Mouse (Mus musculus): ENCODE results near the gene Zfp454. TPM values are rescaled to one million over a fixed set of nuclear protein-coding genes. Genes with fewer than 3 reads are reported as not detected.

Zfp454 gene
- polyA plus RNA-seq, 1 experiment from 2014 or later = 2.8 TPM

GRCm38 (mm10) chr11:50908136-50908535 is 20.7 kb upstream of the Zfp454 start:
- no peak for DNase-seq (ENCODE audit: low spot score)
- H3K4me2 ChIP-seq = no peak overlapping the region
- no peak overlapping the region for H3K9ac ChIP-seq (ENCODE audit: low read depth, low read length)
- 90% methylated on average over 5 of the region's 5 CpGs for WGBS
- H3K9me3 ChIP-seq (ENCODE audit: control insufficient read depth, low read length) = peaks cover 13% of the 10 kb centered on the region; the same call in 1 of the 2 replicates
- peaks cover 62% of the 10 kb centered on the region for H3K36me3 ChIP-seq (ENCODE audit: control insufficient read depth, insufficient read depth, low read length)
- H3K4me1 ChIP-seq (replicated peaks; ENCODE audit: control insufficient read depth, insufficient read depth, low read length) = no peaks in the 10 kb centered on the region
- H3K4me3 ChIP-seq (ENCODE audit: low read depth, low read length) = no peak overlapping the region
- ATAC-seq (replicated peaks; ENCODE audit: low FRiP score) = no peak
- no peaks in the 10 kb centered on the region for H3K27me3 ChIP-seq (replicated peaks; ENCODE audit: control insufficient read depth, insufficient read depth, low read length)
- no peak overlapping the region for H3K27ac ChIP-seq (ENCODE audit: low read depth, low read length)

- no peak for ATAC-seq (replicated peaks; ENCODE audit: low FRiP score)
- Histone ChIP-seq H3K4me1 (replicated peaks; ENCODE audit: control insufficient read depth, insufficient read depth, low read length) (no peaks in the 10 kb centered on the region), H3K27ac (ENCODE audit: low read depth, low read length) (no peak overlapping the region), H3K9me3 (ENCODE audit: control insufficient read depth, low read length) (peaks cover 35% of the 10 kb centered on the region), H3K27me3 (replicated peaks; ENCODE audit: control insufficient read depth, insufficient read depth, low read length) (no peaks in the 10 kb centered on the region), H3K4me3 (ENCODE audit: low read depth, low read length) (no peak overlapping the region), H3K36me3 (ENCODE audit: control insufficient read depth, insufficient read depth, low read length) (peaks cover 29% of the 10 kb centered on the region), H3K4me2 (no peak overlapping the region), H3K9ac (ENCODE audit: low read depth, low read length) (no peak overlapping the region)
- WGBS = 66% methylated on average over 1 of the region's 1 CpGs
- DNase-seq (ENCODE audit: low spot score) = no peak
Observed at GRCm38 (mm10) chr11:50897359-50897758, 9.9 kb upstream of the Zfp454 start.

DNA sequence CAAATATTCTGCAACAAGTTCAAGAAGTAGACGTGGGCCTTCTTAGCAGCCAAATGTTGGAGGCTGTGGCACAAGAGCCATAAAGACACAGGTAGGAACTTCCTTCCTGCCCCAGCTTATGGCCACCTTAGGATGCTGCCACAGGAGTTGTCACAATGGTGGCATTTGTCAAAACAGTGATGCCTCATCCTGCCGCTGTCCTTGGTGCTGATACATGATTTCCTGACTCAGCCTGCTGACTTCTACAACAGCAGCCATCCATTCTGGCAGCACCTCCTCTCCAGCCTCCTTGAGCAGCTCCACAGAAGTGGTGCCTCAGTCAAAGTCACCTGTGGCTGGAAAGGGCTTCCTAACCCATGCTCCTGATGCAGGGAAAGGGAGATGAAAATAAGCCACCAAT is 5.0 kb upstream of the Zfp454 start:
- WGBS = 40% methylated on average over 2 of the region's 2 CpGs
- H3K27me3 ChIP-seq (replicated peaks; ENCODE audit: control insufficient read depth, insufficient read depth, low read length) = no peaks in the 10 kb centered on the region
- DNase-seq (ENCODE audit: low spot score) (no peak), ATAC-seq (replicated peaks; ENCODE audit: low FRiP score) (no peak)
- H3K36me3 ChIP-seq (ENCODE audit: control insufficient read depth, insufficient read depth, low read length) = no peaks in the 10 kb centered on the region
- no peak overlapping the region for H3K27ac ChIP-seq (ENCODE audit: low read depth, low read length)
- H3K4me3 ChIP-seq (ENCODE audit: low read depth, low read length) = no peak overlapping the region
- no peaks in the 10 kb centered on the region for H3K4me1 ChIP-seq (replicated peaks; ENCODE audit: control insufficient read depth, insufficient read depth, low read length)
- no peak overlapping the region for H3K9ac ChIP-seq (ENCODE audit: low read depth, low read length)
- H3K4me2 ChIP-seq = no peak overlapping the region
- peaks cover under 1% of the 10 kb centered on the region; the same call in 1 of the 2 replicates for H3K9me3 ChIP-seq (ENCODE audit: control insufficient read depth, low read length)

- ATAC-seq (replicated peaks; ENCODE audit: low FRiP score) = no peak
- no peaks in the 10 kb centered on the region for H3K36me3 ChIP-seq (ENCODE audit: control insufficient read depth, insufficient read depth, low read length)
- H3K27ac ChIP-seq (ENCODE audit: low read depth, low read length) = no peak overlapping the region
- peak overlapping the region; percentile 60 for H3K4me2 ChIP-seq
- no peak for DNase-seq (ENCODE audit: low spot score)
- WGBS = 39% methylated on average over 10 of the region's 10 CpGs
- no peaks in the 10 kb centered on the region for H3K4me1 ChIP-seq (replicated peaks; ENCODE audit: control insufficient read depth, insufficient read depth, low read length)
- peak overlapping the region; percentile 57; the same call in 1 of the 2 replicates for H3K9ac ChIP-seq (ENCODE audit: low read depth, low read length)
- H3K27me3 ChIP-seq (replicated peaks; ENCODE audit: control insufficient read depth, insufficient read depth, low read length) = no peaks in the 10 kb centered on the region
- H3K4me3 ChIP-seq (ENCODE audit: low read depth, low read length) = peak overlapping the region; percentile 46
- no peaks in the 10 kb centered on the region for H3K9me3 ChIP-seq (ENCODE audit: control insufficient read depth, low read length)
Observed at GRCm38 (mm10) chr11:50886933-50887293, 538 bp downstream of the Zfp454 start.

DNA sequence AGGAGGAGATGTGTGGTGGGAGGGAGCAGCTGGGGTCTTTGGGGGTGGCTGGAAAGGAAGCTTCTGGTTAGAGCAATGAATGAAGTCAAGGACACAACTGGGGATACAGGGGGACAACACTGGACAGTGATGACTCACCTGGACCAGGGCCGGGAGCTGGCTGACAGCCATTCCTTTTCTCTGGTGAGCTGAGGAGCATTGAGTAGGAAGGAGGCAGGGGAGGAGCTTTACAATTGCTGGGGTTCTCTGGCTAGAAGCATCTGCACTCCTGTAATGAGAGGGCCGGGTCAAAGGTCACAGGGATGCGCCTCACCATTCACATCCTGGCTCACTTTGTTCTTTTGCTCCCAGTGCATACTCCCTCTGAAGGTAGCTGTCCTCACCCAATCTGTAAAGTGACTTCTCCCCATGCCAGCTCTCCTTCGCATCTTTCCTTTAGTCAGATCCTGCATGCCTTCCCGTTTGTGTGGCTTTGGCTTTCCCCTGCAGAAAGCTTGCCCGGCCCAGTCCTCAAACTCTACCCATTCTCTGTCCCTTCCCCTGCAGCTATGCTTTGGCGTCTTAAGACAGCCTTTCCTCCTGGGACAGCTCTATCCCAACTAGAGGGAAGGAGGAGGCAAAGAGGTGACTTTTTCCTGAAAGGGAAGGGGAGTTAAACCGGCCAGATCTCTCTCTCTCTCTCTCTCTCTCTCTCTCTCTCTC is 1.1 kb downstream of the Zfp454 start:
- Histone ChIP-seq H3K27me3 (replicated peaks; ENCODE audit: control insufficient read depth, insufficient read depth, low read length) (no peaks in the 10 kb centered on the region), H3K27ac (ENCODE audit: low read depth, low read length) (no peak overlapping the region), H3K4me3 (ENCODE audit: low read depth, low read length) (peak overlapping the region; percentile 46; the same call in 1 of the 2 replicates), H3K9ac (ENCODE audit: low read depth, low read length) (no peak overlapping the region), H3K4me2 (peak overlapping the region; percentile 60), H3K9me3 (ENCODE audit: control insufficient read depth, low read length) (no peaks in the 10 kb centered on the region), H3K4me1 (replicated peaks; ENCODE audit: control insufficient read depth, insufficient read depth, low read length) (no peaks in the 10 kb centered on the region), H3K36me3 (ENCODE audit: control insufficient read depth, insufficient read depth, low read length) (no peaks in the 10 kb centered on the region)
- DNase-seq (ENCODE audit: low spot score) (no peak), ATAC-seq (replicated peaks; ENCODE audit: low FRiP score) (no peak)
- WGBS = 45% methylated on average over 8 of the region's 8 CpGs

GRCm38 (mm10) chr11:50883756-50884155 is 3.7 kb downstream of the Zfp454 start:
- H3K9me3 ChIP-seq (ENCODE audit: control insufficient read depth, low read length) = no peaks in the 10 kb centered on the region
- H3K27me3 ChIP-seq (replicated peaks; ENCODE audit: control insufficient read depth, insufficient read depth, low read length) = no peaks in the 10 kb centered on the region
- no peaks in the 10 kb centered on the region for H3K4me1 ChIP-seq (replicated peaks; ENCODE audit: control insufficient read depth, insufficient read depth, low read length)
- no peak overlapping the region for H3K4me2 ChIP-seq
- DNase-seq (ENCODE audit: low spot score) = no peak
- WGBS = 56% methylated on average over 3 of the region's 3 CpGs
- no peak overlapping the region for H3K27ac ChIP-seq (ENCODE audit: low read depth, low read length)
- H3K9ac ChIP-seq (ENCODE audit: low read depth, low read length) = no peak overlapping the region
- H3K4me3 ChIP-seq (ENCODE audit: low read depth, low read length) = no peak overlapping the region
- H3K36me3 ChIP-seq (ENCODE audit: control insufficient read depth, insufficient read depth, low read length) = peaks cover 3% of the 10 kb centered on the region; the same call in 1 of the 2 replicates
- ATAC-seq (replicated peaks; ENCODE audit: low FRiP score) = no peak

GRCm38 (mm10) chr11:50878641-50879040 is 8.8 kb downstream of the Zfp454 start:
- Histone ChIP-seq H3K27me3 (replicated peaks; ENCODE audit: control insufficient read depth, insufficient read depth, low read length) (no peaks in the 10 kb centered on the region), H3K4me3 (ENCODE audit: low read depth, low read length) (no peak overlapping the region), H3K4me2 (no peak overlapping the region), H3K4me1 (replicated peaks; ENCODE audit: control insufficient read depth, insufficient read depth, low read length) (no peaks in the 10 kb centered on the region), H3K9me3 (ENCODE audit: control insufficient read depth, low read length) (no peaks in the 10 kb centered on the region), H3K9ac (ENCODE audit: low read depth, low read length) (no peak overlapping the region), H3K27ac (ENCODE audit: low read depth, low read length) (no peak overlapping the region), H3K36me3 (ENCODE audit: control insufficient read depth, insufficient read depth, low read length) (peaks cover 11% of the 10 kb centered on the region)
- DNase-seq (ENCODE audit: low spot score) (no peak), ATAC-seq (replicated peaks; ENCODE audit: low FRiP score) (no peak)
- WGBS = 75% methylated on average over 3 of the region's 3 CpGs

- Histone ChIP-seq H3K4me1 (replicated peaks; ENCODE audit: control insufficient read depth, insufficient read depth, low read length) (no peaks in the 10 kb centered on the region; the same call in 1 of the 2 replicates), H3K27ac (ENCODE audit: low read depth, low read length) (no peak overlapping the region), H3K4me2 (peak overlapping the region; percentile 72), H3K36me3 (ENCODE audit: control insufficient read depth, insufficient read depth, low read length) (no peaks in the 10 kb centered on the region), H3K9me3 (ENCODE audit: control insufficient read depth, low read length) (no peaks in the 10 kb centered on the region), H3K4me3 (ENCODE audit: low read depth, low read length) (peak overlapping the region; percentile 42), H3K9ac (ENCODE audit: low read depth, low read length) (no peak overlapping the region), H3K27me3 (replicated peaks; ENCODE audit: control insufficient read depth, insufficient read depth, low read length) (peaks cover 56% of the 10 kb centered on the region)
- no peak for ATAC-seq (replicated peaks; ENCODE audit: low FRiP score)
- 1% methylated on average over 71 of the region's 72 CpGs for WGBS
- no peak for DNase-seq (ENCODE audit: low spot score)
Observed at GRCm38 (mm10) chr11:50850989-50851601, 36.4 kb downstream of the Zfp454 start.

Data from liver, embryonic 11.5 days (tissue).